Mouse (Mus musculus) right cerebral cortex, postnatal 4 days (tissue): ENCODE measurements around the gene Pacs1.
A peak's percentile ranks its signal among the peaks of the same experiment; 100 is the strongest.
"Not testable (repeated sequence)": the region's sequence is repeated elsewhere in the genome, so short reads cannot be mapped to it uniquely, and the experiment has no call there.

Source experiments
- DNase-seq: peaks from one replicate; pipeline ENCODE4 v3.0.0-alpha.2; 2022

Pacs1 gene

DNA sequence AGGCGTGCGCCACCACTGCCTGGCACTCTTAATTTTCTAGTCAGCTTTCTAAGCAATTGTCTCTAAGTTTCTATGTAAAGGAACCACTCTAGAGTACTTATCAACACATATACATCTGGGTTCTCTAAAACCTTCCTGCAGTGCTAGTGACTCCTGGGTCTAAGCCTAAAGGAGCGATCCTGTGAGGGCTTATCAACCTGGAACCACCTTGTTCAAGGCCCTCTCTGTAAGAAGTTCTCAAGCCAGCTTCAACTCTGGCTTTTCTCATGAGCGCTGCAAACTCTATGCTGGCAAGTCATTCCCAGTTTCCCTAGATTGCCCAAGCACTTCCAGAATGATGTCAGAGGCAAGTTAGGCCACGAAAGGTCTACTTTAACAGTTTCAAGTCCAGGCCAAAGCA is 5.9 kb downstream of the Pacs1 start:
- DNase-seq = no peak

DNA sequence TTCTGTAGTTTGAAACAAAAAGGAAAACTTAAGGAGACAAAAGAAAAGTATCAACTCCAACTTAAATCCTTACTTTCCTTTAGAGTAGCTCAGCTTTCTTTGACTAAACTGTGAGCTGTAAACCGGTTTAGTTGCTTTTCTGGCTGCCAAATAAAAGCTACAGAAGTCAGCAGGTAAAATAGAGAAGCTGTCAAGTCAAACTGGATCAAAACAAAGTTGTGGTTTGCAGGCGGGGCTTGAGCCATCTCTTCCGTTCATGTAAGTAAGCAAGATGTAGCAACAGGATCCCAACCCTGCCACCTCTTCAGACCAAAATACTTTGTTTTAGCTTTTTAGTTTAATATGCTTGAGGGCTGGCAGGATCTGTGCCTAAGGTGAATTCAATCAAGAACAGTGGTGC is 15.8 kb downstream of the Pacs1 start:
- DNase-seq = no peak

DNA sequence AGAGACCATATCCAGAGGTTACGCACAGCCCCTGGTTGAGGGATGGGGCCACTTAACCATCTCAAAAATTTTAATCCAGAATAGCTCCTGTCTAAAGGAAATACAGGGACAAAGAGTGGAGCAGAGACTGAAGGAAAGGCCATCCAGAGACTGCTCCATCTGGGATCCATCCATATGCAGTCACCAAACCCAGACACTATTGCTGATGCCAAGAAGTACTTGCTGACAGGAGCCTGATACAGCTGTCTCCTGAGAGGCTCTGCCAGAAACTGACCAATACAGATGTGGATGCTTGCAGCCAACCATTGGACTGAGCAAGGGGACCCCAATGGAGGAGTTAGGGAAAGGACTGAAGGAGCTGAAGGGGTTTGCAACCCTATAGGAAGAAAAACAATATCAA is 35.9 kb downstream of the Pacs1 start:
- not testable (repeated sequence) for DNase-seq

DNA sequence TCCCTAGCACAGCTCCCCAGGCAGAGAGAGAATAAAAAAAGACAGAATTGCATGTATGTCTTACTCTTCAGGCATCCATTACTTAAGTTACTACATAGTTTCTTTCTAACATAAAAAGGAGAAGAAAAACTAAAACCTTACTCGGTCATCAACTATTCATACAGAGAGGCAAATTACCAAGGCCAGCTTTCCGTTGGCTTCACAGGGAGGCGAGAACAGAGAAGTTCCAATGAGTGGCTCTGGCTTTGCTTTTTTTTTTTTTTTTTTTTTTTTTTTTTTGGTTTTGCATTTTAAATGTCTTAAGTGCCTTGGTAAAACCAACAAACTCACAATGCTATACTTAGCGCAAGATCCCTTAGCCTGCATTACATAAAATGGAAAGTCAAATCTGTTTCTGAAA is 40.2 kb downstream of the Pacs1 start:
- DNase-seq = no peak

DNA sequence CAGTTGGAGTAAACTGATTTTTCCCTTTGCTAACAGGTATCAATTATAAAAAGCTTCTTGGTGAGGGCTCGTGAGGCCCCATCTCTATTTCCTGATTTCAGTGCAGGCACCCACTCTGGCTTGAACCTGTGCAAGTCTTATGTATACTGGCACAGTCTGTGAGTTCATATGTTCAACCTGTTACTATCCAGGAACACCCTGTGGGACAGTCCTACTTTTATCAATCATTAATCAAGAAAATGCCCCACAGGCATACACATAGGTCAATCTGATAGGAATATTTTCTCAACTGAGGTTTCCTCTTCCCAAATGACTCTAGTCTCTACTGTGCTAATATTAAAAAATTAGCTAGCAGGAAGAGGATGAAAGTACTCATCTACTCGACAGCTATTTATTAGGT is 42.8 kb downstream of the Pacs1 start:
- no peak for DNase-seq

DNA sequence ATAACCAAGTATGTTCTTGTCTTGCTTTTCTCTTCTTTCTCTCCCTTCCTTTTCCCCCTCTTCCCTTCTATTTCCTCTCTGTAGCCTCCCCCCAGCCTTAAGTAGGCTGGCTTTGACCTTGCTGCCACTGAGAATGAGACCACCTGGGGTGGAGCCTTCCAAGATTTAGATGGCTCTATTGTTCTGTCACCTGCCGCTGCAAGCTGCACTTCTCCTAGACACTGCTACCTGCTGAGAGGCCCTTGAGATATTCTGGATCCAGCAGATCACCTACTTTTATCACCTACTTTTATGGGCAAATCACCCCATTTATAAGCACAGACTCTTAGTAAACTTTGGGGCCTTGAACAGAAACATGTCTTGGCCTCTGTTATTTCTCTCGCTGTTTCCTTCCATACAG is 48.3 kb downstream of the Pacs1 start:
- DNase-seq = no peak

DNA sequence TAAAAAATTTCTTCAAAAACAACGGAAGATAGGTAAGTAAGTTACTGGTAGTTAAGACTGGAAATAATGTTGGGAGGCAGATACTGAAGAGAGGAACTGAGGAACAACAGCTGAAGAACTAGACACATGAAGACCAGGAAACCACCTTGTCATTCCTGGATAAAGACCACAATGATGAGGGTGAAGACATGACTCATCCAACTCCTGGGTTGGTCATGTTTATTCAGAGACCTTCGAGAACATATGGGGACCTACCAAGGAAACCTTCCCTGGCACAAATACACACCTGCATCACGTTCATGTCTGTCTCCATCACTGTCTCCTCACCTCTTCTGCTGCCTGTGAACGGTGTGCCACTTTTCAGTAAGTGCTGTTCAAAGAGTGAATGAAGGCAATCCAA is 48.8 kb downstream of the Pacs1 start:
- no peak for DNase-seq

DNA sequence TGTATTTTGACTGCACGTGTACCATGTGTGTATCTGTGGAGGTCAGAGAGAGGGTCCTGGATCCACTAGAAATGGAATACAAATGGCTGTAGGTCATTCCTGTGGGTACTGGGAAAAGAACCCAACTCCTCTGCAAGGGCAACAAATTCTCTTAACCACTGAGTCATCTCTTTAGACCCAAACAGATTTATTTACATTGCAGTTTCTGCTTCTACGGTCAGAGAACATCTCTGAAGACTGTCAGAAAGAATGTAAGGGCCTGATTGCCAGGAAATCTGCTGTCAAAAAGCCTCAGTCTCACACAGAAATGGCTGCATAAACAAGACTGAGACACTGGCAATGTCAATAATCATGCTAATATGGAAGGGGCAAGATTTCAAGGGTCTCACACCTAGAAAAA is 51.0 kb downstream of the Pacs1 start:
- DNase-seq = no peak

DNA sequence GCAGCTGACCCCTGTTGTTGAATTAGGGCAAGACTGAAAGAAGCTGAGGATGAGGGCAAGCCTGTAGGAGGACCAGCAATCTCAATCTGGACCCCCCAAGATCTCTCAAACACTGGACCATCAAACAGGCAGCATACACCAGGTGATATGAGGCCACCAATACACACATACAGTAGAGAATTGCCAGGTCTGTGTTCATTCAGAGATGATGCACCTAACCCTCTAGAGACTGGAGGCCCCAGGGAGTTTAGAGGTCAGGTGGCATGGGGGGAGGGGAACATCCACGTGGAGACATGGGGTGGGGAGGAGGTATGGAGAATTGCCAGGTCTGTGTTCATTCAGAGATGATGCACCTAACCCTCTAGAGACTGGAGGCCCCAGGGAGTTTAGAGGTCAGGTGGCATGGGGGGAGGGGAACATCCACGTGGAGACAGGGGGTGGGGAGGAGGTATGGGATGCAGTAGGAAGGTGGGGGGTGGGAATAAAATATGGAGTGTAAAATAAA is 51.6 kb downstream of the Pacs1 start:
- not testable (repeated sequence) for DNase-seq

DNA sequence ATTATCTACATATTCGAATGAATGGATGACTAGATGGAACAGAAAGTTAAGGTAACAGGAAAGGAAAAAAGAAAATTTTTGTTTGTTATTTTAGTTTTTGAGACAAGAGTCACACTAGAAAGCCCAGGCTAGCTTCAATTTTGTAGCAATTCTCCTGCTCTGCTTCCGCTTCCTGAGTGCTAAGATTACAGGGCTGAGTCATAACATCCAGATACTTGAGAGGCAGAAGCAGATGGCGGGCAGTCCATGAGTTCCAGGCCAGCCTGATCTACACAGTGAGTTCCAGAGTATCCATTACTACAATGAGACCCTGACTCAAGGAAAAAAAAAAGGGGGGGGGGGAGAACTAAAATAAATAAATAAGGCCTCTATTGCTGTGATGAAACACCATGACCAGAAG is 52.5 kb downstream of the Pacs1 start:
- no peak for DNase-seq

DNA sequence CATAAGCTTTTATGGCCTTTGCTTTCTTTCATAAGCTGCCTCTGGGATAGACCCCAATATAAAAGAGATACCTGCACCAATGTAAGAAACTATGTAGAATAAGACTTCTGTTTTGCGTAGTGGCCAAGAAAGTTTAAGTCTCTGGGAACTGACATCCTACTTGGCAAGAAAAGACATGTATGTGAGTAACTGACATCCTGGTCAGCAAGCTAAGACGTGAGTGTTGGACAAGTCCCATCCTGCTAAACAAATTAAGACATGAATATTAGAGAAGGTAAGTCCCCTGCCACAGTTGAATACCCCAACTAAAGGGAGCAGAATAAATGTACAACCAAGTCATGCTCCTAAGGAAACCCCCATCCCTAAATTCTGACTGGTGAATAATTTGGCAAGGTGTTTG is 71.2 kb downstream of the Pacs1 start:
- DNase-seq = no peak

DNA sequence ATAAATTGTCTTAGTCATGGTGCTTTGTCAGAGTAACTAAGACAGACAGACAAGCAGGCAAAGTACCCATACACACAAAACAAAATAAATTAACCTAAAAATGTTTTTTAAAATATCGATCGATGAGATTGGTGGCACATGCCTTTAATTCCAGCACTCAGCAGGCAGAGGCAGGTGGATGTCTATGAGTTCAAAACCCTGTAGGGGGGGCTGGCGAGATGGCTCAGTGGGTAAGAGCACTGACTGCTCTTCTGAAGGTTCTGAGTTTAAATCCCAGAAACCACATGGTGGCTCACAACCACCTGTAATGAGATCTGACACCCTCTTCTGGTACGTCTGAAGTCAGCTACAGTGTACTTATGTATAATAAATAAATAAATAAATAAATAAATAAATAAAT is 72.3 kb downstream of the Pacs1 start:
- not testable (repeated sequence) for DNase-seq

DNA sequence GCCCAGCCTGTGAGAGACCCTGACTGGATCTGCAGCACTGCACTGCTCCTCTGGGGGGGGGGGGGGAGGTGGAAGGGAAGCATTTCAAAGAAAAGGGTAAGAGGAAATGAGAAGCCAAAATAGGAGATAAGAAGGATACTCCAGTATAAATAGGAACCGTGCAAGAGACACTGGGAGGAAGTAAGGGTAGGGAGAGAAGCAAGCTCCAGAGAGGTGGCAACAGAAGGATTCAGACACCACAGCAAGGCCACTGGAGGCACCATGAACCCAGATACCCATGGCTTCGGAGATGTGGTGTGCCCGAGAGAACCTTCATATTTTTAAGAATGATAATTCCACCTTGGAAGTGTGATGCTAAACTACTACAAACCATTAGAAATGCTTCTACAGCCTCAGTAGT is 74.4 kb downstream of the Pacs1 start:
- DNase-seq = no peak

DNA sequence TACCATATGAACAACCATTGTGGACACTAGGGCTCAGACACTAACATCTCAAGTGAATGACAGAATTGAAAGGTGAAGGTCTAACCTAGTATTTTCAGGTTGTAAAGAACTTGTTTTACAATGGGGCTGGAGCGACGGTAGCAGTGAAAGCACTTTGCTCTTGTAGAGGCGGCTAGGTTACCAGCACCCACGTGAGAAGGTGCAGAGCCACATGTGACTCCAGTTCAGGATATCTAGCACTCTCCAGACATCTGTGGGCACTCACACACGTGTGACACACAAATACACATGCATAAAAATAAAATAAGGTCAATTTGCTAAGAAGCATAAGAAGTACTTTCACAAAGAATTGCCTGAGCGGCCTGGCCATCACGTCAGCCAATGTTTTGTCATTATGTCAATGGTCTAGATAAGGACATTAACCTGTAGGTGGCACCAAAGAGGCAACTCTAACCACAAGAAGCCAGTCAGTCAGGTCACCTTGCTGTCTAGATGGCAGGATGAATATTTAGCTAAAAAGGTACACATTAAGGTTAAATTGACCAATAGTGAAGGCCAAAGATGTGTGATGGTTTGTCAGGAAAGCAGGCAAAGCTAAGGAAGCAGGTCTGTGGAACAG is 77.4 kb downstream of the Pacs1 start:
- no peak for DNase-seq

DNA sequence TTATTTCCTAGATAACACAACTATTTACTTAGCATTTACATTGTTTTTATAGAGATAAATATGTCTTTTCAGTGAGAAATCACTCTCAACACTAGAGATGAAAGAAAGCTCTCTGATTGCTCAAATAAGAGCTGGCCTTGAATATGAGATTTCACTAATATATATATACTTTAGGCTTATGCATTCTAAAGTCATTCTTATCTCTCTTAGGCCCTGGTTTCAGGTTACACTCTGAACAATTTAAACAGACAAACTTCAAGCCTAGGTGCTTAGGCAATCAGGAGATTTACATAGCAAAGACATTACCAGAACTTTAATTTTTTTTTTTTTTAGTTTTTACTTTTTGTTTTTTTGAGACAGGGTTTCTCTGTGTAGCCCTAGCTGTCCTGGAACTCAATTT is 80.5 kb downstream of the Pacs1 start:
- no peak for DNase-seq

DNA sequence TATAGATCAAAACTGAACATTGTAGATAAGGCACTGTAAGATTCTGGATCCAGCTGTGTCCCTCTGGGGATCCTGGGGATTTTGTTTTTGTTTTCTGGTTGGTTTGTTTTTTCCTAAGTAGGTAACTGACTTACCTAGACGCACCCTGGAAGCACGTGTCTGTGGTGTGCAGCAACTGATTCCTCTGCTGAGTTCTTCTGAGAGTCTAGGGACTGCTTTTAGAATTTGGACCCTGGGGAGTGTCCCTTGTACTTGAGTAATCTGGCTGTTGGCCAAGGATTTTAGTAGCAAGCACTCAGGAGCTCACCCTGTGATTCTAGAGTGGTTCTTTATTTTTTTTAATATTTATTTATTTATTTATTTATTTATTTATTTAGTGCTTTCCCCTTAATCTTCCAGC is 85.5 kb downstream of the Pacs1 start:
- no peak for DNase-seq

DNA sequence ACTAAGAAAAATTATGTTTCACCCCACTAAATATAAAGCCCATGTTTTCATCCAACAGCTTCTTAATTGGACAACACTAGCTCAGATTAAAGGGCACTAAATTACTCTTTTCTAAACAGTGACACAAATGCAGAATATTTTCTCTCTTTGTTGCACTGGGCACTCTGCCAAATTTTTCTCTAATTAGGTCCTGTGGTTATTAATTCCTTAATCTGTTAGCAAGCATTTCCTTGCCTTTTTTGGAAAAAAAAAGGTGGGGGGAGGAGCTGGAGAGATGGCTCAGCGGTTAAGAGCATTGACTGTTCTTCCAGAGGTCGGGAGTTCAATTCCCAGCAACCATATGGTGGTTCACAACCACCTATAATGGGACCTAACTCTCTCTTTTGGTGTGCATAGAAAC is 91.0 kb downstream of the Pacs1 start:
- DNase-seq = no peak

DNA sequence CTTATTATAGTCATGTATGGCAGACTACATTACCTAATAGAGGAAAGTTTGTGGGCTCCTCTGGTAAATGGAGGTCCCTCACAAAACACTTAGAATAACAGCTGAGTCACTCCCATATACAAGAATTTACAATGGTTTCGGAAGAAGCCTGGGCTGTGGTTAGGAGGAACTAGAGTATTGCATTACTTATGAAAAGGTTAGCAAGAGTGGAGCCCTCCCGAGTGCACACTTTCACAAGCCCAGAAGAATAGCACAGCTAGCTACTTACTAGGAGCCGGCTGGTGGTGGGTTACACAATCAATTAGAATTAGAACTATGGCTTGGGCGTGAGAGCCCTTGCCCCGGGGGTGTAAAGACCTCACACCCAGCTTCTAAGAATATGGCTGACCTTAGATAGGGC is 94.3 kb downstream of the Pacs1 start:
- no peak for DNase-seq

DNA sequence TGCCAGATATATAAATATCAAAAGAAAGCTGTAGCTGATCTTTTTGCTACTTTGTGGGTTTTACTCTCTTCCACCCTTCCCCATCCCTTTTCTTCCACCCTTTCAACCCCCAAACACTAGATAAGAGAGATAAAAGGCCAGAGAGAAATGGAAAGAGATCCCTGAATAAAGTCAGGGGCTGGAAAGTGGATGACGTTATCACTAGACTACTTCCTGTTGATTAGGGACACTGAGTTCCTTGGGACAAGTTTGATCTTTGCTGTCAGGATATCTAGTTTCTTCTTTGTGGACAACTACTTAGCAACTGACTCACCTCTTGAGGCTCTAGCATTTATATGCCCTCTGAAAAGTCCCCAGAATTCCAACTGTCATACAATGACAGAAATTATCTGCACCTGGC is 102.5 kb downstream of the Pacs1 start:
- DNase-seq = no peak

DNA sequence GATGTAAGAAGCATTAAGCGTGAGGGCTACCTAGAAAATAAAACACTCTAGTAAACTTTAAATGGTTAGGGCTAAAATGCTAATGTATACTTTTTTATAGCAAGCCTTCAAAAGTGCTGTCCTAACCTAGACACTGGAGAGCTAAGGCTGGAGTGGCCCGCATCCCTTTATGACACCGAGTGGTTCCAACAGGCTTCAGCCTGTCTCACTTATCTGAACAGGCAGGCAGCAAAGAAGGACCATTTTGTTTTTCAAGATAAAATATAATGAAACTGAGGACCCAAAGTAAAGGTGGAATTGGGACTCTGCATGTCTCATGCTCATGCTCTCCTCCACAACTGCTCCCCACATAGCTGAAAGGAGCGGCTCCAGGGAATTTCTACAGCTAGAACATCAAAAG is 105.4 kb downstream of the Pacs1 start:
- DNase-seq = no peak

DNA sequence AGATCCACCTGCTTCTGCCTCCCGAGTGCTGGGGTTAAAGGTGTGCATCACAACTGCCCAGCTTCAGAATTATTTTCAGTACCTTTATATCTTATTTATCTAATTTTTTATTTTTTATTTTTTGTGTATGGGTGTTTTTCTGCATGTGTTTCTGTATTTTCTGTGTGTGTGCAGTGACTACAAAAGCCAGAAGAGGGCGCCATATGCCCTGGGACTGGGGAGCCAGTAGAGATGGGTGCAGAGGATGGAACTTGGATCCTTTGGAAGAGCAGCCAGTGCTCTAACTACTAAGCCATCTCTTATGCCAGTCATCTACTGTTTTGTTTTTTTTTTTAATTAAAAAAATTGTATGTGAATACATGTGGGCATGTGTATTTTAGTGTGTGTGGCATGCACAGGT is 108.5 kb downstream of the Pacs1 start:
- peak; percentile 33 for DNase-seq

DNA sequence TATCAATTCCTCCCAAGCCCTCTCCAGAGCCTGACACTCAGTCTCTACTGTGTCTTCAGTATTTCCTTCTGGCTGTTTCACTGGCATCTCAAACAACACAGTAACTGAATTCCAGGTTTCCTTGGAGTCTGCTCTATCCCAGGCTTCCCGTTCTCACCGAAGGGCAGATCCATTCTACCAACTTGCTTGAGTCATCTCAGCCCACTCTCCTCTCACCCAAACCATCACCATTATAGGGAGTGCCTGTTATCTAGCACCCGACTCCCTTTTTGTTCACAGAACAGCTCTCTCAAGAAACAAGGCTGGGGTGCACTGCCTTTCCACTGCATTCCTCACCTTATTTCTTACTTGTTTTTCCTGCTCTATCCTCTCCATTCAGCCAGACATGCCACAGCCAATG is 111.0 kb downstream of the Pacs1 start:
- no peak for DNase-seq

DNA sequence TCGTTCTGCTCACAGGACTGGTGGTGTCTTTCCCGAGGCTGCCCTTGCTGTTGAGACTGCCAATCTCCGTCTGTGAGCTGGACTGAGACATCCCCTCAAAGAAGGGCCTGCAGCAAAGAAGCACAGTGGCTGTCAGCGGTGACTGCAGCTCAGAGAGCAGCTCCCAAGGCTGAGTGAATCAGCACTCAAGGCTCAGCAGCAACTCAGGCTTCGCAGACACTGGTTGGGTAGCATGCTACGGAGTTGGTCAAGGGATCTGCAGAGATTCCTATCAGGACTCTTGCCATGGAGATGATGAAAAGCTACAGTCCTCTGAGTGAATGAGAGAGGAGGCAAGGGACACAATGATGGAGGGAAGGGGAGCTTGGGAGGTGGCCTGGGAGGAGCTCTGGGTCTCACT is 120.7 kb downstream of the Pacs1 start:
- no peak for DNase-seq

DNA sequence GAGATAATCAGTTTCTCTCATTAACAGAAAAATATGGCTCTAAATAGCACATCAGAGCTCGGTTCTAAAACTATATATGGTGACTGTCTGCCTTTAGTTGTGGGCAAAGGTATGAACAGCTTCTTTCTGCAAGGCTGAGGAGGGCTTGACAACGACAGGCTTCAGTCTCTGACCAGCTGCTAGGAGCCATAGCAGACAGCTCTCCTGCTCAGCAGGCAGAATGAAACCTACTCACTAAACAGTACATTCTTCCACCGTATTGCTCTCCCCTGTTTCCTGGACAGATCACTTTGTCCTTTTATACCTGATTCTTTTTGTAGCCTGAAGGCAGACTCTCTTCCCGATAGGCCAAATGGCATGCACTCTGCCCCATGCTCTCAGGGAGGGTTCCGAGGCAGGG is 121.2 kb downstream of the Pacs1 start:
- no peak for DNase-seq

DNA sequence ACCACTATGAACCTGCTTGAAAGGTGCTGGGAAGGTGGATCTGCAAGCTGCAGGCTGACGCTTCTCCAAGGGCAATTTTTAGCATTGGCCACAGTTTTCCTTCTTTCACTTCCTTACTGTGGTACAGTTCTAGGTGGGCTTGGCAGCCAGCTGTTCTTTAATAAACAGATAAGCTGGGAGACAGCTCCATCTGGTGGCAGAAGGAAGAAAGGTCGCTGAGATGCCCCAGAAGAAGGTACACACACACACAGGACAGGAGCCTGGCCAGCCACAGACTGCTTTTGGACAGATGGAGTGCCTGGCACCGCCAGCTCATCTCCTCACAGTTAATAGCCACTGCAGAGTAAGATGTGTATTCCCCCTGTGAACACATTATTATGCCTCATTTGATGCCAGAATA is 121.6 kb downstream of the Pacs1 start:
- peak; percentile 53 for DNase-seq

DNA sequence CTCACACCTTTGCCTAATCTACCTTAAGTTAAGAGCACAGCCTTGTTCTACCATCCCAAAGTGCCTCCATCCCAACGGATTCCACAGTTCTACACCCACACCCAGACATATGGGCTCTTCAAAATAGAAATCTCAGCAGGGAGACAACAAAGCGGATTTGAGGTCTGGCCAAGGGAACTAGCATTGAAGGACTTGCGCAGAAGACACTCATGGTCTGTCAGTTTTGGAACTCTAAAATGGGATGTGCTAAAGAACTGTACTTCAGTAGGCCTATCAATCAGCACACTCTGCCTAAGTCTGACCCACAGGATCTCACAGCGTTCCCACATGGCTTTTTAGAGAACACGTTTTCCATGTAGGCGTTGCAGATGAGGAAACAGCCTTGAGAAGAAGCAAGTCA is 122.6 kb downstream of the Pacs1 start:
- no peak for DNase-seq
